Mouse (Mus musculus): Measurements from ENCODE around the gene Angptl8. TPM values are rescaled to one million over a fixed set of nuclear protein-coding genes. Genes with fewer than 3 reads are reported as not detected.

Gene Angptl8
- polyA plus RNA-seq, 1 experiment, result not detected

- Histone ChIP-seq H3K36me3 (ENCODE audit: control insufficient read depth, insufficient read depth, low read length) (no peaks in the 10 kb centered on the region), H3K4me3 (ENCODE audit: control insufficient read depth, low read depth, low read length) (no peak overlapping the region; the same call in 1 of the 2 replicates), H3K4me1 (ENCODE audit: control insufficient read depth, insufficient read depth, low read length) (peaks cover 6% of the 10 kb centered on the region), H3K27ac (ENCODE audit: control insufficient read depth, insufficient read depth, low read depth, low read length) (no peak overlapping the region), H3K27me3 (ENCODE audit: control insufficient read depth, insufficient read depth, low read length) (no peaks in the 10 kb centered on the region)
- TF ChIP-seq CTCF (IDR thresholded peaks at IDR 0.05; ENCODE audit: control insufficient read depth, insufficient read depth, insufficient replicate concordance, low read depth, low read length) (no peak), POLR2A (IDR thresholded peaks at IDR 0.05; ENCODE audit: control insufficient read depth, low read depth, low read length) (no peak)
Observed at GRCm38 (mm10) chr9:21799010-21799350, 36.3 kb upstream of the Angptl8 start.

GRCm38 (mm10) chr9:21801121-21801520 is 34.2 kb upstream of the Angptl8 start:
- Histone ChIP-seq H3K4me1 (ENCODE audit: control insufficient read depth, insufficient read depth, low read length) (peaks cover 6% of the 10 kb centered on the region), H3K27me3 (ENCODE audit: control insufficient read depth, insufficient read depth, low read length) (no peaks in the 10 kb centered on the region), H3K4me3 (ENCODE audit: control insufficient read depth, low read depth, low read length) (no peak overlapping the region), H3K36me3 (ENCODE audit: control insufficient read depth, insufficient read depth, low read length) (no peaks in the 10 kb centered on the region), H3K27ac (ENCODE audit: control insufficient read depth, insufficient read depth, low read depth, low read length) (no peak overlapping the region)
- TF ChIP-seq POLR2A (IDR thresholded peaks at IDR 0.05; ENCODE audit: control insufficient read depth, low read depth, low read length), result no peak

GRCm38 (mm10) chr9:21801591-21801990 is 33.7 kb upstream of the Angptl8 start:
- peaks cover 6% of the 10 kb centered on the region for H3K4me1 ChIP-seq (ENCODE audit: control insufficient read depth, insufficient read depth, low read length)
- no peak overlapping the region for H3K27ac ChIP-seq (ENCODE audit: control insufficient read depth, insufficient read depth, low read depth, low read length)
- no peaks in the 10 kb centered on the region for H3K36me3 ChIP-seq (ENCODE audit: control insufficient read depth, insufficient read depth, low read length)
- TF ChIP-seq CTCF (IDR thresholded peaks at IDR 0.05; ENCODE audit: control insufficient read depth, insufficient read depth, insufficient replicate concordance, low read depth, low read length) (no peak), POLR2A (IDR thresholded peaks at IDR 0.05; ENCODE audit: control insufficient read depth, low read depth, low read length) (no peak)
- no peaks in the 10 kb centered on the region for H3K27me3 ChIP-seq (ENCODE audit: control insufficient read depth, insufficient read depth, low read length)
- H3K4me3 ChIP-seq (ENCODE audit: control insufficient read depth, low read depth, low read length), result no peak overlapping the region

- TF ChIP-seq POLR2A (IDR thresholded peaks at IDR 0.05; ENCODE audit: control insufficient read depth, low read depth, low read length) (no peak), CTCF (IDR thresholded peaks at IDR 0.05; ENCODE audit: control insufficient read depth, insufficient read depth, insufficient replicate concordance, low read depth, low read length) (peak; percentile 93)
- Histone ChIP-seq H3K27me3 (ENCODE audit: control insufficient read depth, insufficient read depth, low read length) (no peaks in the 10 kb centered on the region), H3K27ac (ENCODE audit: control insufficient read depth, insufficient read depth, low read depth, low read length) (no peak overlapping the region), H3K4me3 (ENCODE audit: control insufficient read depth, low read depth, low read length) (no peak overlapping the region), H3K4me1 (ENCODE audit: control insufficient read depth, insufficient read depth, low read length) (no peaks in the 10 kb centered on the region; the same call in none of the 2 replicates), H3K36me3 (ENCODE audit: control insufficient read depth, insufficient read depth, low read length) (no peaks in the 10 kb centered on the region)
Observed at GRCm38 (mm10) chr9:21803986-21804644, 31.2 kb upstream of the Angptl8 start.

- Histone ChIP-seq H3K27ac (ENCODE audit: control insufficient read depth, insufficient read depth, low read depth, low read length) (no peak overlapping the region), H3K27me3 (ENCODE audit: control insufficient read depth, insufficient read depth, low read length) (no peaks in the 10 kb centered on the region), H3K4me1 (ENCODE audit: control insufficient read depth, insufficient read depth, low read length) (no peaks in the 10 kb centered on the region; the same call in none of the 2 replicates), H3K36me3 (ENCODE audit: control insufficient read depth, insufficient read depth, low read length) (no peaks in the 10 kb centered on the region), H3K4me3 (ENCODE audit: control insufficient read depth, low read depth, low read length) (no peak overlapping the region)
- TF ChIP-seq CTCF (IDR thresholded peaks at IDR 0.05; ENCODE audit: control insufficient read depth, insufficient read depth, insufficient replicate concordance, low read depth, low read length), result no peak
- TF ChIP-seq POLR2A (IDR thresholded peaks at IDR 0.05; ENCODE audit: control insufficient read depth, low read depth, low read length), result no peak
Observed at GRCm38 (mm10) chr9:21806363-21806762, 28.9 kb upstream of the Angptl8 start.

- TF ChIP-seq POLR2A (IDR thresholded peaks at IDR 0.05; ENCODE audit: control insufficient read depth, low read depth, low read length), result no peak
- no peak for TF ChIP-seq CTCF (IDR thresholded peaks at IDR 0.05; ENCODE audit: control insufficient read depth, insufficient read depth, insufficient replicate concordance, low read depth, low read length)
- Histone ChIP-seq H3K4me3 (ENCODE audit: control insufficient read depth, low read depth, low read length) (no peak overlapping the region), H3K4me1 (ENCODE audit: control insufficient read depth, insufficient read depth, low read length) (no peaks in the 10 kb centered on the region; the same call in none of the 2 replicates), H3K27ac (ENCODE audit: control insufficient read depth, insufficient read depth, low read depth, low read length) (no peak overlapping the region), H3K27me3 (ENCODE audit: control insufficient read depth, insufficient read depth, low read length) (no peaks in the 10 kb centered on the region), H3K36me3 (ENCODE audit: control insufficient read depth, insufficient read depth, low read length) (no peaks in the 10 kb centered on the region)
Observed at GRCm38 (mm10) chr9:21806976-21807375, 28.3 kb upstream of the Angptl8 start.

DNA sequence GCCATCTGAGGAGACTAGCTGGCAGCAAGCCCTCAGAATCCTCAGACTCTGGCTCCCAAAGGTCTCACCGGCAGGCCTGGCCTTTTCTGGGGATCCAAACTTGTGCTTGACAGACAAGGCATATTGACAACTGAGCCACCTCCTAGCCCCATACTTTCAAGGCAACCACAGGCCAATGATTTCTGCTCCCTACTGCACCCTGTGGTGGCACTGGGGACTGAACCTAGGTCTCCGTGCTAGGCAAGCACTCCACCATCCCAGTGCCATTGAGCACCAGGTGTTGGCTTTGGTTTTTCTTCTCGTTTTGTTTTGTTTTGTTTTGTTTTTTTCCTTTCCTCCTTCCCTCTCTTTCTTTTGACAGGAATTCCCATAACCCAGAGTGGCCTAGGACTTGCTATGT is 26.7 kb upstream of the Angptl8 start:
- Histone ChIP-seq H3K27ac (ENCODE audit: control insufficient read depth, insufficient read depth, low read depth, low read length) (no peak overlapping the region), H3K27me3 (ENCODE audit: control insufficient read depth, insufficient read depth, low read length) (no peaks in the 10 kb centered on the region), H3K36me3 (ENCODE audit: control insufficient read depth, insufficient read depth, low read length) (no peaks in the 10 kb centered on the region; the same call in 1 of the 2 replicates), H3K4me3 (ENCODE audit: control insufficient read depth, low read depth, low read length) (no peak overlapping the region), H3K4me1 (ENCODE audit: control insufficient read depth, insufficient read depth, low read length) (no peaks in the 10 kb centered on the region; the same call in none of the 2 replicates)
- TF ChIP-seq CTCF (IDR thresholded peaks at IDR 0.05; ENCODE audit: control insufficient read depth, insufficient read depth, insufficient replicate concordance, low read depth, low read length) (no peak; the same call in 1 of the 2 replicates), POLR2A (IDR thresholded peaks at IDR 0.05; ENCODE audit: control insufficient read depth, low read depth, low read length) (no peak)
